Mouse (Mus musculus) cerebellum, adult 2 months (tissue): ENCODE measurements around the gene Dnajb3.

Experiments
- CTCF ChIP-seq: fragments of 200-500 bp; IDR thresholded peaks from 2 replicates; pipeline ENCODE4 v1.5.1; 2011; ENCODE audit warnings: low read depth, mild to moderate bottlenecking, control low read depth, low read length, moderate library complexity, borderline replicate concordance; ENCODE audit not compliant: insufficient read depth
- POLR2A ChIP-seq: fragments of 200-500 bp; IDR thresholded peaks from 2 replicates; pipeline ENCODE4 v1.6.1; 2011; ENCODE audit warnings: low read length, control low read depth, borderline replicate concordance; ENCODE audit not compliant: insufficient read depth

DNA sequence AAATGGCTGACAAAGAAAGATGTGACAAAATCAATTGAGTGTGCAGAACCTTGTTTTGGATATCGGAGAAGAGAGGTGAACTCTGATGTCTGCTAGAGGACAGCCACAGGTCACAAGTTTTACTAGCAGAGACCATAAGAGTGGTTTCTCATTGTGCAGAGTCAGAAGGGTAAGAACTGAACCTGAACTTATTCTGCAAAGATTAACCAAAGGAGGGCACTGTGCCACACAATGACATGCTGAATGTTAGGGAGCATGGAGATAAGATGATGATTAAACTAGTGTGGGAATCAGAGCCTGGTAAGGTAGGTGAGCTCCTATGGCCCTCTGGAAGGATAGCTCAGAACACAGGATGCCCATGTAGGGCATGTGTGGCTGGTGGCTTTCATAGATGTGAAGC, 9.9 kb downstream of the Dnajb3 start:
- TF ChIP-seq CTCF (no peak), POLR2A (no peak)
